Mouse (Mus musculus): ENCODE data around the gene Usp37. TPM values are rescaled to one million over a fixed set of nuclear protein-coding genes. Genes with fewer than 3 reads are reported as not detected.

The Usp37 gene
- polyA plus RNA-seq, 1 experiment from 2014 or later = 9.2 TPM

GRCm38 (mm10) chr1:74505721-74506464 is 38.2 kb downstream of the Usp37 start, which contains the start of gene Cnot9:
Cnot9 (plus strand) TSS chr1:74506058.
- Histone ChIP-seq H3K27ac (ENCODE audit: low read depth, low read length) (peak within 1 kb of the TSS; percentile 84), H3K9me3 (ENCODE audit: control insufficient read depth) (no peaks in the 10 kb centered on the region), H3K9ac (ENCODE audit: low read depth, low read length) (peak within 1 kb of the TSS; percentile 76), H3K4me3 (ENCODE audit: low read depth, low read length) (peak within 1 kb of the TSS; percentile 88), H3K4me2 (replicated peaks; ENCODE audit: low read depth) (peak within 1 kb of the TSS; percentile 89), H3K36me3 (ENCODE audit: control insufficient read depth, insufficient read depth) (no peaks in the 10 kb centered on the region), H3K4me1 (replicated peaks; ENCODE audit: control insufficient read depth, insufficient read depth, low read length) (peaks cover 3% of the 10 kb centered on the region; the same call in 1 of the 2 replicates), H3K27me3 (replicated peaks; ENCODE audit: control insufficient read depth, insufficient read depth, low read length) (no peaks in the 10 kb centered on the region)
- WGBS = under 1% methylated on average over 62 of the region's 64 CpGs
- ATAC-seq = peak; percentile 99
- TF ChIP-seq CTCF (IDR thresholded peaks at IDR 0.05; ENCODE audit: low read depth) = no peak

GRCm38 (mm10) chr1:74505393-74505720 is 38.7 kb downstream of the Usp37 start:
- H3K9ac ChIP-seq (ENCODE audit: low read depth, low read length) = peak overlapping the region; percentile 76
- peak overlapping the region; percentile 28; the same call in 1 of the 2 replicates for H3K27ac ChIP-seq (ENCODE audit: low read depth, low read length)
- ATAC-seq = peak; percentile 43
- H3K9me3 ChIP-seq (ENCODE audit: control insufficient read depth) = no peaks in the 10 kb centered on the region
- no peak for TF ChIP-seq CTCF (IDR thresholded peaks at IDR 0.05; ENCODE audit: low read depth)
- peak overlapping the region; percentile 88 for H3K4me3 ChIP-seq (ENCODE audit: low read depth, low read length)
- peak overlapping the region; percentile 89 for H3K4me2 ChIP-seq (replicated peaks; ENCODE audit: low read depth)
- peaks cover 3% of the 10 kb centered on the region; the same call in 1 of the 2 replicates for H3K4me1 ChIP-seq (replicated peaks; ENCODE audit: control insufficient read depth, insufficient read depth, low read length)
- under 1% methylated on average over 22 of the region's 22 CpGs for whole genome bisulfite sequencing
- no peaks in the 10 kb centered on the region for H3K36me3 ChIP-seq (ENCODE audit: control insufficient read depth, insufficient read depth)
- no peaks in the 10 kb centered on the region for H3K27me3 ChIP-seq (replicated peaks; ENCODE audit: control insufficient read depth, insufficient read depth, low read length)

GRCm38 (mm10) chr1:74501106-74501505 is 43.0 kb downstream of the Usp37 start:
- Histone ChIP-seq H3K27me3 (replicated peaks; ENCODE audit: control insufficient read depth, insufficient read depth, low read length) (no peaks in the 10 kb centered on the region), H3K27ac (ENCODE audit: low read depth, low read length) (no peak overlapping the region), H3K9me3 (ENCODE audit: control insufficient read depth) (no peaks in the 10 kb centered on the region), H3K4me3 (ENCODE audit: low read depth, low read length) (no peak overlapping the region), H3K9ac (ENCODE audit: low read depth, low read length) (no peak overlapping the region), H3K4me1 (replicated peaks; ENCODE audit: control insufficient read depth, insufficient read depth, low read length) (no peaks in the 10 kb centered on the region), H3K36me3 (ENCODE audit: control insufficient read depth, insufficient read depth) (peaks cover 4% of the 10 kb centered on the region; the same call in 1 of the 2 replicates), H3K4me2 (replicated peaks; ENCODE audit: low read depth) (no peak overlapping the region)
- TF ChIP-seq CTCF (IDR thresholded peaks at IDR 0.05; ENCODE audit: low read depth) = no peak
- ATAC-seq = no peak
- 52% methylated on average over 1 of the region's 1 CpGs for WGBS

- H3K36me3 ChIP-seq (ENCODE audit: control insufficient read depth, insufficient read depth) = peaks cover 59% of the 10 kb centered on the region
- no peak overlapping the region for H3K4me3 ChIP-seq (ENCODE audit: low read depth, low read length)
- H3K4me1 ChIP-seq (replicated peaks; ENCODE audit: control insufficient read depth, insufficient read depth, low read length) = no peaks in the 10 kb centered on the region
- no peak for ATAC-seq
- 96% methylated on average over 5 of the region's 5 CpGs for WGBS
- no peak overlapping the region for H3K9ac ChIP-seq (ENCODE audit: low read depth, low read length)
- H3K27ac ChIP-seq (ENCODE audit: low read depth, low read length) = no peak overlapping the region
- H3K9me3 ChIP-seq (ENCODE audit: control insufficient read depth) = no peaks in the 10 kb centered on the region
- no peak for TF ChIP-seq CTCF (IDR thresholded peaks at IDR 0.05; ENCODE audit: low read depth)
- H3K27me3 ChIP-seq (replicated peaks; ENCODE audit: control insufficient read depth, insufficient read depth, low read length) = no peaks in the 10 kb centered on the region
- no peak overlapping the region for H3K4me2 ChIP-seq (replicated peaks; ENCODE audit: low read depth)
These were observed 58.3 kb downstream of the Usp37 start for GRCm38 (mm10) chr1:74485792-74486191.

GRCm38 (mm10) chr1:74460273-74460672 is 83.8 kb downstream of the Usp37 start:
- 68% methylated on average over 2 of the region's 2 CpGs for WGBS

GRCm38 (mm10) chr1:74452611-74453045 is 91.5 kb downstream of the Usp37 start:
- ATAC-seq = peak; percentile 90
- Histone ChIP-seq H3K9me3 (ENCODE audit: control insufficient read depth) (no peaks in the 10 kb centered on the region), H3K4me2 (replicated peaks; ENCODE audit: low read depth) (no peak overlapping the region), H3K36me3 (ENCODE audit: control insufficient read depth, insufficient read depth) (peaks cover 53% of the 10 kb centered on the region), H3K27ac (ENCODE audit: low read depth, low read length) (peak overlapping the region; percentile 9; the same call in 1 of the 2 replicates), H3K27me3 (replicated peaks; ENCODE audit: control insufficient read depth, insufficient read depth, low read length) (no peaks in the 10 kb centered on the region), H3K9ac (ENCODE audit: low read depth, low read length) (no peak overlapping the region), H3K4me3 (ENCODE audit: low read depth, low read length) (no peak overlapping the region), H3K4me1 (replicated peaks; ENCODE audit: control insufficient read depth, insufficient read depth, low read length) (no peaks in the 10 kb centered on the region; the same call in 1 of the 2 replicates)
- WGBS = 19% methylated on average over 4 of the region's 4 CpGs
- TF ChIP-seq CTCF (IDR thresholded peaks at IDR 0.05; ENCODE audit: low read depth) = peak; percentile 83

More at GRCm38 (mm10) chr1:74460273-74460672, 83.8 kb downstream of the Usp37 start:
- Histone ChIP-seq H3K4me2 (replicated peaks; ENCODE audit: low read depth) (no peak overlapping the region), H3K27me3 (replicated peaks; ENCODE audit: control insufficient read depth, insufficient read depth, low read length) (no peaks in the 10 kb centered on the region), H3K9me3 (ENCODE audit: control insufficient read depth) (no peaks in the 10 kb centered on the region), H3K27ac (ENCODE audit: low read depth, low read length) (no peak overlapping the region), H3K9ac (ENCODE audit: low read depth, low read length) (no peak overlapping the region), H3K36me3 (ENCODE audit: control insufficient read depth, insufficient read depth) (peaks cover 29% of the 10 kb centered on the region), H3K4me3 (ENCODE audit: low read depth, low read length) (no peak overlapping the region), H3K4me1 (replicated peaks; ENCODE audit: control insufficient read depth, insufficient read depth, low read length) (no peaks in the 10 kb centered on the region)
- ATAC-seq = no peak
- TF ChIP-seq CTCF (IDR thresholded peaks at IDR 0.05; ENCODE audit: low read depth) = peak; percentile 77
